ENCODE assay signal across 7 mouse cellular contexts in genomic region chr12:16151170-16151702, GRCm38 (mm10).
DNase-seq lines count a peak whose midpoint lies in the region; ATAC-seq and TF ChIP-seq lines count a peak whose summit lies in the region.

No protein-coding gene starts in this region.

- no peak overlapping the region for H3K4me2 ChIP-seq in forebrain, embryonic 14.5 days (ENCODE audit: low read length)

- DNase-seq in kidney, adult 2 months = peak; percentile 37
- no peak for DNase-seq in kidney, postnatal 4 days
- DNase-seq in adipocyte (ENCODE audit: low spot score) = peak; percentile 32
- peak; percentile 36 for DNase-seq in gastrocnemius, postnatal 14 days
- peak; percentile 56 to 93 for DNase-seq in left cerebral cortex, postnatal 25 days (ENCODE audit: low spot score in 2 of 2)
- DNase-seq in forebrain, embryonic 14.5 days (ENCODE audit: low spot score) = no peak
- no peak for DNase-seq in spleen, adult 12 weeks (ENCODE audit: low spot score)

- H3K27ac ChIP-seq in kidney, adult 2 months (ENCODE audit: insufficient read depth, low read depth, low read length) = no peak overlapping the region
- no peak overlapping the region for H3K27ac ChIP-seq in forebrain, embryonic 14.5 days (ENCODE audit: low read depth, low read length)

- no peak overlapping the region for H3K4me3 ChIP-seq in kidney, adult 2 months (ENCODE audit: insufficient read depth, low read depth, low read length)
- no peak overlapping the region for H3K4me3 ChIP-seq in forebrain, embryonic 14.5 days (ENCODE audit: low read depth, low read length)

- TF ChIP-seq CTCF in kidney, adult 2 months (conservative IDR thresholded peaks at IDR 0.05; ENCODE audit: insufficient read depth, insufficient read length, low read depth, low read length) = no peak

- H3K27me3 ChIP-seq in kidney, adult 2 months (replicated peaks; ENCODE audit: control insufficient read depth, insufficient read depth, low read length) = no peaks in the 10 kb centered on the region
- no peaks in the 10 kb centered on the region for H3K27me3 ChIP-seq in forebrain, embryonic 14.5 days (replicated peaks; ENCODE audit: control insufficient read depth, insufficient read depth, low read length)

- WGBS in kidney, adult 2 months = 43% methylated on average over 5 of the region's 5 CpGs
- 71% methylated on average over 5 of the region's 5 CpGs for WGBS in forebrain, embryonic 14.5 days

- no peak for ATAC-seq in forebrain, embryonic 14.5 days

- H3K4me1 ChIP-seq in kidney, adult 2 months (ENCODE audit: control insufficient read depth, insufficient read depth, low read length) = no peaks in the 10 kb centered on the region
- H3K4me1 ChIP-seq in forebrain, embryonic 14.5 days (ENCODE audit: control insufficient read depth, insufficient read depth, low read length) = no peaks in the 10 kb centered on the region

- no peaks in the 10 kb centered on the region for H3K9me3 ChIP-seq in forebrain, embryonic 14.5 days (replicated peaks; ENCODE audit: control insufficient read depth, low read length)

- H3K9ac ChIP-seq in forebrain, embryonic 14.5 days (ENCODE audit: low read length) = no peak overlapping the region

- TF ChIP-seq POLR2A in kidney, adult 2 months (IDR thresholded peaks at IDR 0.05; ENCODE audit: low read depth, low read length) = no peak

- intact Hi-C loops in gastrocnemius, postnatal 14 days (cut with DNase I; ENCODE audit: low total_unique reads) = no loop called here
- intact Hi-C loops in left cerebral cortex, postnatal 25 days (cut with DNase I) = loop anchor here (2.0 to 5.0 kb wide), 4 partner anchors 81 to 389 kb away; partner anchors contain the start of gene Trib2

- H3K36me3 ChIP-seq in kidney, adult 2 months (ENCODE audit: control insufficient read depth, insufficient read depth, low read length) = no peaks in the 10 kb centered on the region
- no peaks in the 10 kb centered on the region for H3K36me3 ChIP-seq in forebrain, embryonic 14.5 days (ENCODE audit: control insufficient read depth, insufficient read depth, low read length)

Comparison
In these comparisons a context has a peak if more than half of its experiments do, and no peak if none do; other contexts are left out.
1. DNase-seq: peak in kidney, adult 2 months (single experiment), adipocyte (single experiment), gastrocnemius, postnatal 14 days (single experiment) and left cerebral cortex, postnatal 25 days (2 of 2); none in kidney, postnatal 4 days (0 of 2), forebrain, embryonic 14.5 days (single experiment) and spleen, adult 12 weeks (single experiment).